Mouse (Mus musculus): ENCODE measurements around the gene F3. TPM values are rescaled to one million over a fixed set of nuclear protein-coding genes. Genes with fewer than 3 reads are reported as not detected.

Gene F3
- polyA plus RNA-seq (2011; ENCODE audit: insufficient read depth, insufficient read length, low read depth, missing spikeins): 47.3 and 53.1 TPM in 2 replicates

DNA sequence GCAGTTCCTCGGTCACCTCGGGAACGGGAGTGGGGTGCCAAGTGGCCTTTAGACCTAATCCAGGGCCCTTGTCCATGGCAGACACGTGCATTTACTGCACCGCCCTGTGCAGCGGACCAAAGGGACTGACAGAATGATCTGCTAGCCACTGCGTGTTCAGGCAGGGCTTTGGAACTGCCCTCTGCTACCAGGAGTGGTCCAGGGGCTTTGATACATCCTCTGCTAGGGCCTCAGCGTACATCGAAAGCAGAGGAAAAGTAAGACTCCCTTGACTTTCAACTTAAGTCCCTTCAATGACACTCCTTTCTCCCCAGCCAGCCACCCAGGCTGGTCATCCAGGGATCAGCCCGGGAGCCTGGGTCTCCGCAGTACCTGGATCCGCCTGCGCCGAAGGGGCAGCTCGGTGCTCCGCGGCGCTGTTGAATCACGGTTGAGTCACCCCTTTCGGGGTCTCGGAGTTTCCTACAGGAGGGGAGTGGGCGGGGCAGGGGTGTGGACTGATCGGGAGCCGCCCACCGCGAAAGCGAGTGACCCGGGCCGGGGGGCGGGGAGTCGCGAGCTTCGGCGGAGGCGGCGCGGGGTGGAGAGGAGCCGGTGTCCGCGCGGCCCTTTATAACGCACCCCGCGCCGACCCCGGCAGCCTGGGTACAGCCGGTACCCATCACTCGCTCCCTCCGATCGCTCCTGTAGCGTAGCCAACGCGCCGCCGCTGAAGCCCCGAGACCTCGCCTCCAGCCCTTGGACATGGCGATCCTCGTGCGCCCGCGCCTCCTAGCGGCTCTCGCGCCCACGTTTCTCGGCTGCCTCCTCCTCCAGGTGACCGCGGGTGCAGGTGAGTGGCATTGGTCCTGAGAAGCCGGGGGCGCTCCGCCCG lies at the start of gene F3:
TSS of gene F3 (plus strand) at position 567 of the 874 bp plus-strand sequence.
- H3K9me3 ChIP-seq (replicated peaks; ENCODE audit: control insufficient read depth, insufficient read depth, low read length, poor library complexity, severe bottlenecking): no peaks in the 10 kb centered on the region
- peak within 1 kb of the TSS; percentile 41 for H3K9ac ChIP-seq (ENCODE audit: low read depth, poor library complexity, severe bottlenecking)
- H3K36me3 ChIP-seq (ENCODE audit: control insufficient read depth, insufficient read depth, low read length, poor library complexity, severe bottlenecking): no peaks in the 10 kb centered on the region
- H3K4me1 ChIP-seq (ENCODE audit: control insufficient read depth, insufficient read depth, low read length): no peaks in the 10 kb centered on the region
- H3K27ac ChIP-seq (ENCODE audit: insufficient read depth, low read length): no peak within 1 kb of the TSS
- peak within 1 kb of the TSS; percentile 56 for H3K4me3 ChIP-seq (ENCODE audit: low read depth, low read length)
- no peaks in the 10 kb centered on the region; the same call in 1 of the 2 replicates for H3K27me3 ChIP-seq (ENCODE audit: control insufficient read depth, insufficient read depth, low read length, poor library complexity, severe bottlenecking)
- no peak for TF ChIP-seq EP300 (IDR thresholded peaks at IDR 0.05; ENCODE audit: insufficient read depth, low read depth, low read length)
- TF ChIP-seq CTCF (IDR thresholded peaks at IDR 0.05; ENCODE audit: low read depth, low read length): peak; percentile 58

DNA sequence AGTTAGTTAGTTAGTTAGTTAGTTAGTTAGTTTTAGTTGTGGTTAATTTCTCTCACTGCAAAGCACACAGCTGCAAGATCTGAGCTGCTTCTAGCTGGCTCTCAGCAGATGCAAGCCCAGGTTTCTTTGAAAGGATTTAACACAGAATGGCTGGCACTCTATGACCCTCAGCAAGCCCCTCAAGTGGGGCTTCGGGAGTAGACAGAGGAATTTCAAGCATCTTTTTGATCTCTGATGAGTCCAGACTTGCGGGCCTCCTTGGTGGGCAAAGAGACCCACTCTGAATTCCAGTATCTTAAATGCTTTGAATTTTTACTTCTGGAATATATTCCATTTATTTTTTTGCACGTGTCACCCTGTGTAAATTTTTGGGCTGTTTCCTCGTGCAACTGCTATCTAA lies 44.4 kb upstream of the F3 start:
- Histone ChIP-seq H3K4me3 (ENCODE audit: low read depth, low read length) (no peak overlapping the region), H3K36me3 (ENCODE audit: control insufficient read depth, insufficient read depth, low read length, poor library complexity, severe bottlenecking) (no peaks in the 10 kb centered on the region), H3K9me3 (replicated peaks; ENCODE audit: control insufficient read depth, insufficient read depth, low read length, poor library complexity, severe bottlenecking) (no peaks in the 10 kb centered on the region), H3K27ac (ENCODE audit: insufficient read depth, low read length) (no peak overlapping the region), H3K27me3 (ENCODE audit: control insufficient read depth, insufficient read depth, low read length, poor library complexity, severe bottlenecking) (no peaks in the 10 kb centered on the region), H3K9ac (ENCODE audit: low read depth, poor library complexity, severe bottlenecking) (no peak overlapping the region), H3K4me1 (ENCODE audit: control insufficient read depth, insufficient read depth, low read length) (no peaks in the 10 kb centered on the region)
- no peak for TF ChIP-seq POLR2A (IDR thresholded peaks at IDR 0.05; ENCODE audit: insufficient read depth, low read length)
- no peak for TF ChIP-seq CTCF (IDR thresholded peaks at IDR 0.05; ENCODE audit: low read depth, low read length)
- no peak for TF ChIP-seq EP300 (IDR thresholded peaks at IDR 0.05; ENCODE audit: insufficient read depth, low read depth, low read length)

DNA sequence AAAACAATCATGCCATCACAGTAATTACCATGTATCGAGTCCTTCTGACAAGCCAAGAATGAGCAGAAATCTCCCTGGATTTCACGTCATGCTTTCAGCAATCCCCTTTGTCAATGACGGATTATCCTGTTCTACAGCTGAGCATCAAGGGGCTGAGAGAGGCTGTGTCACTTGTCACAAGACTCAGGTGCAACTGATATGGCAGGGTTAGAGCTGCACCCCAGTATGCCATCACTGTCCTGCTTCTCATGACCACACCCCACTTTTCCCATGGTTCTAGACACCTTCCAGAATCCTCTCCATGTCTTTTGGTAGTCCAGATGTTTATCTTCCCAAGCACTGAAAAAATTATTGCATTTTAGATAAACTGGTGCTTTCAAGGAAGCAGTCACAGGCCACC lies 43.9 kb upstream of the F3 start:
- H3K36me3 ChIP-seq (ENCODE audit: control insufficient read depth, insufficient read depth, low read length, poor library complexity, severe bottlenecking): no peaks in the 10 kb centered on the region
- no peak overlapping the region for H3K27ac ChIP-seq (ENCODE audit: insufficient read depth, low read length)
- H3K4me3 ChIP-seq (ENCODE audit: low read depth, low read length): no peak overlapping the region
- H3K27me3 ChIP-seq (ENCODE audit: control insufficient read depth, insufficient read depth, low read length, poor library complexity, severe bottlenecking): no peaks in the 10 kb centered on the region
- no peaks in the 10 kb centered on the region for H3K9me3 ChIP-seq (replicated peaks; ENCODE audit: control insufficient read depth, insufficient read depth, low read length, poor library complexity, severe bottlenecking)
- no peaks in the 10 kb centered on the region for H3K4me1 ChIP-seq (ENCODE audit: control insufficient read depth, insufficient read depth, low read length)
- H3K9ac ChIP-seq (ENCODE audit: low read depth, poor library complexity, severe bottlenecking): no peak overlapping the region
- TF ChIP-seq CTCF (IDR thresholded peaks at IDR 0.05; ENCODE audit: low read depth, low read length): no peak
- no peak for TF ChIP-seq EP300 (IDR thresholded peaks at IDR 0.05; ENCODE audit: insufficient read depth, low read depth, low read length)
- no peak for TF ChIP-seq POLR2A (IDR thresholded peaks at IDR 0.05; ENCODE audit: insufficient read depth, low read length)

DNA sequence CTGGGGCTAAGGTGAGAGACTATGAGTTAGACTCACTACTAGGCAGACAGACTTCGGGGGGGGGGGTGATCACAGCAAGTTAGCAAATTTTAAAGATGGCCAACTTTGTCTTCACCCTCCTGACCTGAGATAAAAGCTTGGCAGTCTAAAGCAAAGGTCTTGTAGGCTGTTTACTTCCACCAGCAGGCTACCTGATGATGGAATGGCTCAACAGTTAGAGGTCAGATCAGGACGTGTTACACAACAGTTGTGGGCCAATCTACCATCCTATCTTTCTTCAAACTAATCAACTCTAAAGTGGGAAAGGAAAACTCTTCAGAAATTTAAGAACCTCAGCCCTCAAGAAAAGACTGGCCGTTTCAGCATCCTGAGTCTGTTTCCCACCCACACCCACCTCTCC lies 43.1 kb upstream of the F3 start:
- H3K36me3 ChIP-seq (ENCODE audit: control insufficient read depth, insufficient read depth, low read length, poor library complexity, severe bottlenecking): no peaks in the 10 kb centered on the region
- TF ChIP-seq POLR2A (IDR thresholded peaks at IDR 0.05; ENCODE audit: insufficient read depth, low read length) (no peak), EP300 (IDR thresholded peaks at IDR 0.05; ENCODE audit: insufficient read depth, low read depth, low read length) (no peak), CTCF (IDR thresholded peaks at IDR 0.05; ENCODE audit: low read depth, low read length) (no peak)
- no peak overlapping the region for H3K4me3 ChIP-seq (ENCODE audit: low read depth, low read length)
- H3K27me3 ChIP-seq (ENCODE audit: control insufficient read depth, insufficient read depth, low read length, poor library complexity, severe bottlenecking): no peaks in the 10 kb centered on the region
- no peak overlapping the region for H3K27ac ChIP-seq (ENCODE audit: insufficient read depth, low read length)
- H3K4me1 ChIP-seq (ENCODE audit: control insufficient read depth, insufficient read depth, low read length): no peaks in the 10 kb centered on the region
- no peak overlapping the region for H3K9ac ChIP-seq (ENCODE audit: low read depth, poor library complexity, severe bottlenecking)
- no peaks in the 10 kb centered on the region for H3K9me3 ChIP-seq (replicated peaks; ENCODE audit: control insufficient read depth, insufficient read depth, low read length, poor library complexity, severe bottlenecking)

DNA sequence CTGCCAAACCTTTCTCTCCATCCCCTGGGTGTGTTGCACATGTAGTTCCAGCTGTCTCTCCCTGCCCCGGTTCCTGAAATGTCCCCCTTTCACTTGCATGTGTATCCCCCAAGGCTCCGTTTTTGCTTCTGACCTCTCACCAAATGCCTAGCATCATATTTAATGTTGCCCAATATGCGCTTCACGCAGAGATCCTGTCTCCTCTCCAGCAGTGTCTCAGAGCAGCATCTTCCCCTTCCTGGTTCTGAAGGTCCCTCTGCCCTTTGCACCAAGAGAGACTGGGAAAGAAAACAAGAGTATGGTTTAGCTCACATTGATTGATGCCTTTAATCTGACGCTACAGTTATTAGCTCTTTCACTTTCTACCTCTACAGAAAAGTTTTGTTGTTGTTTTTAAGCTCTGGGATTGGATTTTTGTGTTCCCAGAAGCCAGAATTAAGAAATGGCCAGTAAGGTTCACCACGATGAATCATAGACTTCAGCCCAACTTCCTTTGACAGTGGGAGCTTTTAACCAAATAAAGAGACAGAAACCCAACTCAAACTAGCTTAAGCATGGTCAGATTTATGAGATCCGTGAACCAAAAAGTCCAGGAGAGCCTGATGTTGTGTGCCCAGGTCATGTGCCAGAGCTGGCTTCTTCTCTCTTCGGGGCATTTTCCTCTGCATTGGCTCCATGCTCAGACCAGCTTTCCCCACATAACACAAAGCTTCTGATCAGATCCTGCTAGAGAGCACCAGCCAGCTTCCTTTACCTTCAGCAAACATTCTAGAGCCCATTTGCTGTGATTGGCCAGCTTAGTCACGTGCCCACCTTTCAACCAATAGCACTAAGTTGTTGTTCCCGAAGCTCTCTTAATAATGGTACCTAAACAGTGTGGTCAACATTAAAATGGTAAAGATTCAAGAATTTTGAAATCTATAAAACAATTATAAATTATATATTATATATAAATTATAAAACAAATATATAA lies 40.6 kb upstream of the F3 start:
- no peak for TF ChIP-seq POLR2A (IDR thresholded peaks at IDR 0.05; ENCODE audit: insufficient read depth, low read length)
- no peak for TF ChIP-seq CTCF (IDR thresholded peaks at IDR 0.05; ENCODE audit: low read depth, low read length)
- no peak for TF ChIP-seq EP300 (IDR thresholded peaks at IDR 0.05; ENCODE audit: insufficient read depth, low read depth, low read length)

More for the DNA sequence above, 40.6 kb upstream of the F3 start:
- Histone ChIP-seq H3K9ac (ENCODE audit: low read depth, poor library complexity, severe bottlenecking) (no peak overlapping the region), H3K36me3 (ENCODE audit: control insufficient read depth, insufficient read depth, low read length, poor library complexity, severe bottlenecking) (no peaks in the 10 kb centered on the region), H3K4me1 (ENCODE audit: control insufficient read depth, insufficient read depth, low read length) (no peaks in the 10 kb centered on the region), H3K27me3 (ENCODE audit: control insufficient read depth, insufficient read depth, low read length, poor library complexity, severe bottlenecking) (no peaks in the 10 kb centered on the region), H3K9me3 (replicated peaks; ENCODE audit: control insufficient read depth, insufficient read depth, low read length, poor library complexity, severe bottlenecking) (no peaks in the 10 kb centered on the region), H3K4me3 (ENCODE audit: low read depth, low read length) (no peak overlapping the region), H3K27ac (ENCODE audit: insufficient read depth, low read length) (no peak overlapping the region)

All from ES-Bruce4 (cell line).